Mouse (Mus musculus) intestine, embryonic 16.5 days (tissue): ENCODE results near the gene Cux1. TPM values are rescaled to one million over a fixed set of nuclear protein-coding genes. Genes with fewer than 3 reads are reported as not detected.

ENCODE experiments used
- ATAC-seq: fragments of 200-750 bp; cut with Nextera tagmentation; 2 replicates; pipeline ENCODE4 v1.8.0; 2017; ENCODE audit warnings: moderate TSS enrichment, moderate library complexity
- H3K27ac ChIP-seq: fragments of 300-500 bp; sonication (generic); 2 replicates; pipeline ENCODE4 v1.5.1; 2014; ENCODE audit warnings: mild to moderate bottlenecking, low read length
- H3K27me3 ChIP-seq: fragments of 300-500 bp; sonication (generic); replicated peaks from 2 replicates; pipeline ENCODE4 v1.6.1; 2014; ENCODE audit warnings: low read length, control low read depth, mixed read lengths; ENCODE audit not compliant: control insufficient read depth, insufficient read depth
- H3K36me3 ChIP-seq: fragments of 300-500 bp; sonication (generic); 2 replicates; pipeline ENCODE4 v1.6.1; 2014; ENCODE audit warnings: low read length, control low read depth; ENCODE audit not compliant: control insufficient read depth, insufficient read depth
- H3K4me1 ChIP-seq: fragments of 300-500 bp; sonication (generic); 2 replicates; pipeline ENCODE4 v1.6.1; 2014; ENCODE audit warnings: low read length, control low read depth, mixed read lengths; ENCODE audit not compliant: control insufficient read depth, insufficient read depth
- H3K4me2 ChIP-seq: fragments of 300-500 bp; sonication (generic); 2 replicates; pipeline ENCODE4 v1.6.1; 2014; ENCODE audit warnings: low read depth, low read length, control low read depth
- H3K4me3 ChIP-seq: fragments of 300-500 bp; sonication (generic); 2 replicates; pipeline ENCODE4 v1.5.1; 2014; ENCODE audit warnings: mild to moderate bottlenecking, low read length
- H3K9ac ChIP-seq: fragments of 300-500 bp; sonication (generic); 2 replicates; pipeline ENCODE4 v1.6.1; 2014; ENCODE audit warnings: low read depth, low read length
- H3K9me3 ChIP-seq: fragments of 300-500 bp; sonication (generic); 2 replicates; pipeline ENCODE4 v1.6.1; 2016; ENCODE audit warnings: low read length, control low read depth; ENCODE audit not compliant: control insufficient read depth
- whole genome bisulfite sequencing: fragments of 180-500 bp; shearing (Covaris S2); extraction: QIAGEN DNeasy Blood & Tissue Kit; methylation state at CpG from one replicate; pipeline ENCODE4 v1.1.7; 2014; 5-methylcytosine and 5-hydroxymethylcytosine counted together
- polyA plus RNA-seq: library from polyadenylated mRNA; unstranded; fragments of >200 nt; fragmentation: Nextera tagmentation; extraction: Ambion mirVana; gene quantifications from 2 replicates; pipeline ENCODE4 v1.2.1, GENCODE M21; 2015

Gene Cux1
- polyA plus RNA-seq, 1 experiment from 2014 or later: 62.5 TPM

GRCm38 (mm10) chr5:136396256-136396655 is 171.0 kb downstream of the Cux1 start:
- 50% methylated on average over 7 of the region's 7 CpGs for WGBS
- Histone ChIP-seq H3K27ac (no peak overlapping the region), H3K4me3 (no peak overlapping the region), H3K9me3 (no peaks in the 10 kb centered on the region), H3K36me3 (no peaks in the 10 kb centered on the region), H3K9ac (0 out of 2 replicates have a peak overlapping the region, but pooled peaks have one; percentile 14), H3K4me1 (peaks cover 18% of the 10 kb centered on the region), H3K27me3 (no peaks in the 10 kb centered on the region), H3K4me2 (no peak overlapping the region)
- peak; percentile 90 for ATAC-seq

DNA sequence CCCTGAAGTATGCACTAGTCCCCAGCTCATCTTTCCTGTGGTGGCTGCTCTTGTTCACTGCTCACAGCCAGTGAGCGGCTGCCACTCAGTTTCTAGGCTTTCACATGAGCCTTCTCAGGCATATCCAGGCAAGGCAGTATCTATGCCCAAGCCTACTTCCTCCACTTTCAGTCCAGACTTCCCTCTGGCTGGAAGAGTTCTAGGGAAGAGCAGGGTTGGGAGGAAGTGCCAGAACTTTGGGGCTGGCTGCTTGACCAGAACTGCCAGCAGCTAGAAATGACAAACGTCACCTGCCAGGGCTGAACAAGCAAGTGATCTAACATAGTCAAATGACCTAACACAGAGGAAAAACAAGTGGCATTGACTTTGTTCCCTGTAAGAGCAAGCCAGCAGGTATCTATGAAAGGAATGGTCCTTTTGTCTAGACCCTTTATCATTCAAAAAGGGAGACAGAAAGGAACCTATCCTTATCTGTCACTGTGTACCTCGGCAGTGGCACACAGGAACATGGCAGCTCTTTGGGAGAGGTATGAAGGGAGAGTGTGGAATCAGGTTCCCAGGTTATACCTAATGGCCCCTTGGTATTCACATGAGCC is 171.6 kb downstream of the Cux1 start:
- ATAC-seq: no peak
- 0 out of 2 replicates have a peak overlapping the region, but pooled peaks have one; percentile 14 for H3K9ac ChIP-seq
- WGBS: 64% methylated on average over 3 of the region's 3 CpGs
- H3K4me2 ChIP-seq: no peak overlapping the region
- no peak overlapping the region for H3K4me3 ChIP-seq
- H3K36me3 ChIP-seq: no peaks in the 10 kb centered on the region
- no peaks in the 10 kb centered on the region for H3K27me3 ChIP-seq
- H3K4me1 ChIP-seq: peaks cover 18% of the 10 kb centered on the region
- no peak overlapping the region for H3K27ac ChIP-seq
- H3K9me3 ChIP-seq: no peaks in the 10 kb centered on the region

DNA sequence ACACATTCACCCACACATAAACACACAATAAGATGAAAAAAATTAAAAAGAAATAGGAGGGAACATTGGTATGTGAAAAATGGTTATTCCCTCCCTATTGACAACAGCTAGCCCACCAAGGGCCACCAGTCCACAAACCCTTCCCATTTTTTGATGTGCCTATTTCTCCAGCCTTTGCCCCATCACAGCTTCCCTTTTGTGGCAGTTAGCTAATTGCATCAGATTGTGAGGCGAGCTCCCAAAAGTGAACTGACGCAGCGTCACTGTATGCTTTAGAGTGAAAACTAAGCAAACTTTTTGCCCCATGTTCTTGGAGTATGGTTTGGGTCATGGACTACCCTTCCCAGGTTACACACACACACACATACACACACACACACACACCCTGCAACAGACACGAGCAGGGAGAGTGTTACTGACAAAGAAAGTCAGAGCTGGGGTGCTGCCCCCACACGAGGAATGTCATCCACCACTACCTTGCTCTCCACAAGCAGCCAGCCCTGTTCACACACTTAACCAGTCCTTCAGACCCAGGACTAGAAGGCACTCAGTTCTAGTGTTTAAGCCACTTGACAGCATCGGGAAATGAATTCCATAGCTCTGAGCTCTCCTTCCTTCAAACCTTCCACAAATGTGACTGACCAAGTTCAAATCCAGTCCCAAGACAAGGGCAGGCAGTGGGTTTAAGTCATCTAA is 172.6 kb downstream of the Cux1 start:
- H3K36me3 ChIP-seq: no peaks in the 10 kb centered on the region
- 82% methylated on average over 6 of the region's 6 CpGs for WGBS
- H3K27me3 ChIP-seq: no peaks in the 10 kb centered on the region
- H3K9ac ChIP-seq: no peak overlapping the region
- no peak overlapping the region for H3K27ac ChIP-seq
- no peak for ATAC-seq
- H3K4me3 ChIP-seq: no peak overlapping the region
- H3K4me1 ChIP-seq: peaks cover 18% of the 10 kb centered on the region
- H3K4me2 ChIP-seq: no peak overlapping the region
- H3K9me3 ChIP-seq: no peaks in the 10 kb centered on the region

DNA sequence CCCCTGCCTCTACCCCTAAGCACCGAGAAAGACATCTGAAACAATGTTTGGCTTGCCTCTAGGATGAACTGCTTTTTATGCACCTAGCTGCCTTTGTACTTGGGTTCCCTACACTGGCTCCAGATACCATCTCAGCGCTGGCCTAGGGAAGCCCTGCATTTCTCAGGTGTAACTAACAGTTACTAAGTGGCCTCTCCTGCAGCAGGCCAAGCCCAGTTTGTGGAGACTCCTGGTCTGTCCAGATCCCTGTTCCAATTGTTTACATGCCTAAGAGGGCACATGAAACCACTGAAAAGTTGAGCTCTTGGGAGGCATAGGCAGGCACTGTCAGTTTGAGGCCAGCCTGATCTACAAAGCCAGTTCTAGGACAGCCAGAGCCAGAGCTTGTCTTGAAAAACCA is 173.7 kb downstream of the Cux1 start:
- H3K27me3 ChIP-seq: no peaks in the 10 kb centered on the region
- no peak overlapping the region for H3K4me3 ChIP-seq
- H3K36me3 ChIP-seq: no peaks in the 10 kb centered on the region
- H3K27ac ChIP-seq: no peak overlapping the region
- H3K4me1 ChIP-seq: peaks cover 15% of the 10 kb centered on the region
- no peaks in the 10 kb centered on the region for H3K9me3 ChIP-seq
- no peak overlapping the region for H3K9ac ChIP-seq
- no peak for ATAC-seq
- WGBS: 91% methylated on average over 2 of the region's 2 CpGs
- no peak overlapping the region for H3K4me2 ChIP-seq

- no peaks in the 10 kb centered on the region for H3K36me3 ChIP-seq
- H3K9me3 ChIP-seq: no peaks in the 10 kb centered on the region
- H3K4me1 ChIP-seq: 0 out of 2 replicates have a peak, but pooled peaks cover 5% of the 10 kb centered on the region
- H3K4me3 ChIP-seq: no peak overlapping the region
- ATAC-seq: no peak
- H3K4me2 ChIP-seq: no peak overlapping the region
- H3K27ac ChIP-seq: no peak overlapping the region
- no peaks in the 10 kb centered on the region for H3K27me3 ChIP-seq
- H3K9ac ChIP-seq: no peak overlapping the region
- WGBS: 82% methylated on average over 2 of the region's 2 CpGs
Observed at GRCm38 (mm10) chr5:136386757-136387156, 180.5 kb downstream of the Cux1 start.

- WGBS: 83% methylated on average over 3 of the region's 3 CpGs
- H3K9me3 ChIP-seq: no peaks in the 10 kb centered on the region
- H3K36me3 ChIP-seq: no peaks in the 10 kb centered on the region
- no peaks in the 10 kb centered on the region for H3K27me3 ChIP-seq
- H3K4me3 ChIP-seq: no peak overlapping the region
- H3K4me1 ChIP-seq: 0 out of 2 replicates have a peak, but pooled peaks cover 7% of the 10 kb centered on the region
- ATAC-seq: no peak
- no peak overlapping the region for H3K27ac ChIP-seq
- H3K9ac ChIP-seq: no peak overlapping the region
- no peak overlapping the region for H3K4me2 ChIP-seq
Observed at GRCm38 (mm10) chr5:136385161-136385560, 182.1 kb downstream of the Cux1 start.

DNA sequence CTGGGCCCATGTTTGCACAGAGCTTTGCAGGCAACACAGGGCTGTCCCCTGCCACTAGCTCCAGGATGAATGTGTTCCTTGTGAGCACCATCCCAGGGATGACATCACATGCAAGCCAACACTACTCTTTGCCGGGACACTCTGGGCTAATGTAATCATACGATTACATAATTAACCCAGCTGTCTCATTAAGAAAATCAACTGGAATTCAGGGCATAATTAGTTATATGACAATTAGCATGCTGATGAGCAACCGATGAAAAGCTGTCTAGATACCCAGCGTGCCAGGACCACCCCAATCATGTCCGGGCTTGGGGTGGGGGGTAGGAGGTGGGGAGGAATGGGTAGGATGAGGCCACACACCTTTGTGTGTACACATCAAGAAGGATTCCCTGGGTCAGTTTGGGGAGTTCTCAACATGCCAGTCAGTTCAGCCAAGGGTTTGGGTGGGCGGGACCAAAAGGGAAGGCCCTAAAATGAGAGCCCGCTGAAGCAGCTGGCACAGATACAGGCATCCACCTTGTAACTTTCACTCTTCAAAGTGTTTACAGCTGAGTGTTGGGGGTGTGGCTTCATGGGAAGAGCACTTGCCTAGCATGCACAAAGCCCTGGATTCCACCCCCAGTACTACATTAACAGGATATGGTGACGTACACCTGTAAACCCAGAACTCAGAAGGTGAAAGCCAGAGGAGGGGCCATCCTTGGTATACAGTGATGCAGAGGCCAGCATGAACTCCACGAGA is 184.9 kb downstream of the Cux1 start:
- Histone ChIP-seq H3K4me1 (0 out of 2 replicates have a peak, but pooled peaks cover 7% of the 10 kb centered on the region), H3K4me2 (no peak overlapping the region), H3K9me3 (no peaks in the 10 kb centered on the region), H3K27ac (no peak overlapping the region), H3K36me3 (no peaks in the 10 kb centered on the region), H3K27me3 (no peaks in the 10 kb centered on the region), H3K9ac (no peak overlapping the region), H3K4me3 (no peak overlapping the region)
- 80% methylated on average over 9 of the region's 9 CpGs for WGBS
- no peak for ATAC-seq

GRCm38 (mm10) chr5:136379405-136379804 is 187.9 kb downstream of the Cux1 start:
- no peaks in the 10 kb centered on the region for H3K9me3 ChIP-seq
- 88% methylated on average over 1 of the region's 1 CpGs for WGBS
- no peaks in the 10 kb centered on the region for H3K27me3 ChIP-seq
- no peaks in the 10 kb centered on the region for H3K36me3 ChIP-seq
- no peak overlapping the region for H3K27ac ChIP-seq
- H3K9ac ChIP-seq: no peak overlapping the region
- no peak overlapping the region for H3K4me2 ChIP-seq
- no peak overlapping the region for H3K4me3 ChIP-seq
- H3K4me1 ChIP-seq: 0 out of 2 replicates have a peak, but pooled peaks cover 10% of the 10 kb centered on the region
- no peak for ATAC-seq

GRCm38 (mm10) chr5:136377101-136377500 is 190.2 kb downstream of the Cux1 start:
- Histone ChIP-seq H3K4me1 (peaks cover 23% of the 10 kb centered on the region; the same call in 1 of the 2 replicates), H3K9me3 (no peaks in the 10 kb centered on the region), H3K4me2 (no peak overlapping the region), H3K36me3 (no peaks in the 10 kb centered on the region), H3K4me3 (no peak overlapping the region), H3K27ac (no peak overlapping the region), H3K27me3 (no peaks in the 10 kb centered on the region), H3K9ac (no peak overlapping the region)
- 75% methylated on average over 3 of the region's 3 CpGs for WGBS
- no peak for ATAC-seq
